Mouse (Mus musculus): ENCODE measurements around the gene Tacstd2. TPM values are rescaled to one million over a fixed set of nuclear protein-coding genes. Genes with fewer than 3 reads are reported as not detected.

The Tacstd2 gene
- 0.06 and 0.14 TPM in 2 replicates for polyA plus RNA-seq (2012; rRNA removed)

DNA sequence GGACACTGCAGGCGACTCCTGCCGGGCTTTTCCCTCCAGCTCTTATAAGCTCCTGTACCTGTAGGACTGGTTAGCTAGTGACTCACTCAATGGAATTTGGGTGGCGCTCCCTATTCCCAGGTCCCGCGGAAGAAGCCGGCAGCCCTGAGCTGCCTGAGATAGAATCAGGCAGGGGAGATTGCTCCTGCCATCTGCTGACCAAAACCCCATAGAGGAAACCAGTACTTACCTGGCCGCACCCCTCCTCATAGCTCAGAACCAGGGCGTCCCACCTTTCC is at the start of gene Tacstd2:
Gene Tacstd2 (minus strand): TSS at position 20 of the 278 bp plus-strand sequence.

DNA sequence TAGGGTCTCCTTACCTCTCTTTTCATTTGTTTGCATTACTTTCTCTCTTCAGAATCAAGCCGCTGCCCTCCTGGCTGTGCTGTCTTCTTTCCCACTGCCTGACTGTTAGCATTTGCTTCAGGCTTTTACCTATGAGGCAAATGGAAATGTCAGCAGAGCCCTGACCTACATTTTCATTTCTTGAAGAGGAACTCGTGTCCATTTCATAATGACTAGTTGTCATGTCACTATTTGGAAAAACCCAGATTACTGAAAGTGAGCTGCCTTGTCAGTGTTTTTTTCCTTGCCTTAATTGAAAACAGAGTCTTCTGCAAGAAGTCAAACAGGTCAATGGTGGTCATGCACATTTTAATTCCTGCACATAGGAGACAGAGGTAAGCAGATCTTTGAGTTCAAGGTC is 43.8 kb downstream of the Tacstd2 start, which contains the start of gene Il23r:
Gene Il23r (minus strand): TSS at position 101 of the 400 bp plus-strand sequence.

Other genes with a start within 250 kb of the Tacstd2 start
- gene Il12rb2, start 159.6 kb downstream of the Tacstd2 start, polyA plus RNA-seq (2012; rRNA removed): 0.03 and 0.08 TPM in 2 replicates
- gene Il23r, start 43.9 kb downstream of the Tacstd2 start, polyA plus RNA-seq (2012; rRNA removed): 0.06 TPM in 1 of 2 replicates, not detected in the other

Measured in colon, adult 2 months (tissue).